Mouse (Mus musculus) CH12.LX (cell line): ENCODE data around the gene Slc22a5. TPM values are rescaled to one million over a fixed set of nuclear protein-coding genes. Genes with fewer than 3 reads are reported as not detected.
A peak's percentile ranks its signal among the peaks of the same experiment; 100 is the strongest.
"Not testable (repeated sequence)": the region's sequence is repeated elsewhere in the genome, so short reads cannot be mapped to it uniquely, and the experiment has no call there.

ENCODE experiments used
- DNase-seq: peaks from one replicate; pipeline ENCODE4 v3.0.0-alpha.2; 2013; ENCODE audit errors: extremely low read depth
- H3K27ac ChIP-seq: 2 replicates; pipeline ENCODE4 v1.5.1; 2012; ENCODE audit warnings: low read depth, mild to moderate bottlenecking, control low read depth, moderate library complexity; ENCODE audit not compliant: insufficient read depth
- H3K27me3 ChIP-seq: replicated peaks from 2 replicates; pipeline ENCODE3; 2012; ENCODE audit warnings: inconsistent platforms
- H3K36me3 ChIP-seq, 2 experiments: replicated peaks in 1 of 2; 2 replicates each; pipeline versions ENCODE3 to v1.6.1; 2012; ENCODE audit warnings: inconsistent platforms in 1 of 2, low read length in 1 of 2, mild to moderate bottlenecking in 1 of 2, mixed read lengths in 1 of 2, moderate library complexity in 1 of 2; ENCODE audit not compliant: control insufficient read depth in 1 of 2, insufficient read depth in 1 of 2
- H3K4me1 ChIP-seq, 2 experiments: 2 replicates each; pipeline ENCODE4 v1.6.1; 2012; ENCODE audit warnings: inconsistent platforms in 1 of 2, moderate library complexity in 1 of 2; ENCODE audit not compliant: insufficient read depth in 2 of 2, control insufficient read depth in 1 of 2
- H3K4me2 ChIP-seq: 2 replicates; pipeline ENCODE4 v1.6.1; 2012; ENCODE audit warnings: low read depth, mild to moderate bottlenecking, control low read depth; ENCODE audit not compliant: poor library complexity, insufficient read depth, severe bottlenecking
- H3K4me3 ChIP-seq, 3 experiments: fragments of 150-350 bp in 1 of 3; sonication (generic) in 1 of 3; replicated peaks in 1 of 3; 2 replicates each; pipeline versions ENCODE3 to v1.5.1; 2011 to 2012; ENCODE audit warnings: low read depth in 2 of 3, low read length in 2 of 3, mild to moderate bottlenecking in 2 of 3, moderate library complexity in 2 of 3, control low read depth in 1 of 3, improper control_type of control experiment in 1 of 3, inconsistent platforms in 1 of 3, mixed read lengths in 1 of 3; ENCODE audit not compliant: poor library complexity in 1 of 3
- H3K79me2 ChIP-seq: replicated peaks from 2 replicates; pipeline ENCODE4 v1.6.1; 2012; ENCODE audit warnings: mild to moderate bottlenecking, moderate library complexity; ENCODE audit not compliant: control insufficient read depth, poor library complexity, insufficient read depth, severe bottlenecking; ENCODE audit errors: extremely low read depth
- H3K9ac ChIP-seq: 2 replicates; pipeline ENCODE4 v1.6.1; 2012; ENCODE audit warnings: low read depth, mild to moderate bottlenecking, control low read depth, moderate library complexity; ENCODE audit not compliant: insufficient read depth
- H3K9me3 ChIP-seq: replicated peaks from 2 replicates; pipeline ENCODE3; 2012; ENCODE audit warnings: low read length, inconsistent platforms, mixed read lengths
- BHLHE40 ChIP-seq: IDR thresholded peaks from 2 replicates; pipeline ENCODE4 v1.6.1; 2011; ENCODE audit warnings: mild to moderate bottlenecking, low read depth, low read length, improper control_type of control experiment
- CTCF ChIP-seq, 2 experiments: IDR thresholded peaks in 1 of 2; conservative IDR thresholded peaks in 1 of 2; 2 replicates each; pipeline ENCODE4 v1.5.1; 2011 to 2012; ENCODE audit warnings: low read depth in 2 of 2, low read length in 2 of 2, improper control_type of control experiment in 1 of 2, inconsistent platforms in 1 of 2, mild to moderate bottlenecking in 1 of 2, moderate library complexity in 1 of 2
- ELF1 ChIP-seq: IDR thresholded peaks from 2 replicates; pipeline ENCODE4 v1.6.1; 2014; ENCODE audit warnings: low read depth, mild to moderate bottlenecking, inconsistent platforms, low read length, improper control_type of control experiment
- EP300 ChIP-seq: IDR thresholded peaks from 2 replicates; pipeline ENCODE4 v1.6.1; 2011; ENCODE audit warnings: low read length, improper control_type of control experiment
- ETS1 ChIP-seq: conservative IDR thresholded peaks from 2 replicates; pipeline ENCODE4 v1.6.1; 2012; ENCODE audit warnings: low read depth, mild to moderate bottlenecking, inconsistent platforms, low read length, improper control_type of control experiment, moderate library complexity
- IRF4 ChIP-seq: IDR thresholded peaks from 2 replicates; pipeline ENCODE4 v1.6.1; 2014; ENCODE audit warnings: low read depth, mild to moderate bottlenecking, inconsistent platforms, low read length, improper control_type of control experiment
- JUN ChIP-seq: IDR thresholded peaks from 2 replicates; pipeline ENCODE4 v1.6.1; 2011; ENCODE audit warnings: low read depth, mild to moderate bottlenecking, low read length, improper control_type of control experiment, moderate library complexity; ENCODE audit not compliant: insufficient read depth
- KAT2A ChIP-seq: IDR thresholded peaks from 2 replicates; pipeline ENCODE4 v1.6.1; 2012; ENCODE audit warnings: low read length, improper control_type of control experiment, inconsistent platforms; ENCODE audit not compliant: insufficient replicate concordance
- MAFK ChIP-seq: IDR thresholded peaks from 2 replicates; pipeline ENCODE4 v1.6.1; 2011; ENCODE audit warnings: low read length, improper control_type of control experiment; ENCODE audit not compliant: insufficient replicate concordance
- MAX ChIP-seq: IDR thresholded peaks from 2 replicates; pipeline ENCODE4 v1.6.1; 2011; ENCODE audit warnings: low read length, improper control_type of control experiment
- MXI1 ChIP-seq: IDR thresholded peaks from 2 replicates; pipeline ENCODE4 v1.6.1; 2011; ENCODE audit warnings: mild to moderate bottlenecking, low read depth, low read length, improper control_type of control experiment
- NELFE ChIP-seq: IDR thresholded peaks from 2 replicates; pipeline ENCODE4 v1.6.1; 2011; ENCODE audit warnings: low read depth, low read length, improper control_type of control experiment
- NRF1 ChIP-seq: IDR thresholded peaks from 2 replicates; pipeline ENCODE4 v1.6.1; 2014; ENCODE audit warnings: low read depth, mild to moderate bottlenecking, inconsistent platforms, low read length, improper control_type of control experiment, moderate library complexity
- PAX5 ChIP-seq: IDR thresholded peaks from 2 replicates; pipeline ENCODE4 v1.6.1; 2012; ENCODE audit warnings: low read length, inconsistent platforms, mixed read lengths
- POLR2A ChIP-seq: IDR thresholded peaks from 2 replicates; pipeline ENCODE4 v1.6.1; 2011; ENCODE audit warnings: low read depth, mild to moderate bottlenecking, improper control_type of control experiment, low read length
- RCOR1 ChIP-seq: conservative IDR thresholded peaks from 2 replicates; pipeline ENCODE4 v1.6.1; 2012; ENCODE audit warnings: low read depth, mild to moderate bottlenecking, inconsistent platforms, low read length, improper control_type of control experiment
- SMC3 ChIP-seq: IDR thresholded peaks from 2 replicates; pipeline ENCODE4 v1.6.1; 2011; ENCODE audit warnings: low read depth, low read length, improper control_type of control experiment
- TBP ChIP-seq: conservative IDR thresholded peaks from 2 replicates; pipeline ENCODE4 v1.6.1; 2011; ENCODE audit warnings: low read depth, low read length, improper control_type of control experiment
- TCF12 ChIP-seq: IDR thresholded peaks from 2 replicates; pipeline ENCODE4 v1.6.1; 2014; ENCODE audit warnings: low read depth, mild to moderate bottlenecking, inconsistent platforms, low read length, improper control_type of control experiment
- UBTF ChIP-seq: IDR thresholded peaks from 2 replicates; pipeline ENCODE4 v1.6.1; 2012; ENCODE audit warnings: low read depth, mild to moderate bottlenecking, inconsistent platforms, low read length, improper control_type of control experiment, moderate library complexity
- ZMIZ1 ChIP-seq: IDR thresholded peaks from 2 replicates; pipeline ENCODE4 v1.6.1; 2012; ENCODE audit warnings: low read depth, mild to moderate bottlenecking, inconsistent platforms, low read length, improper control_type of control experiment
- dilution Hi-C: fragments of 300-500 bp; cut with MboI; formaldehyde crosslinking; loops from 2 replicates; pipeline ENCODE4 v1.14.3; 2020; ENCODE audit warnings: low sequenced_read_pairs; ENCODE audit not compliant: extremely low pct_unique_long_range_greater_than_20kb, extremely low pct_ligation_motif_present
- in situ Hi-C: fragments of 300-500 bp; cut with MboI; formaldehyde crosslinking; loops from 3 replicates; pipeline ENCODE4 v1.14.3; 2019; ENCODE audit warnings: low sequenced_read_pairs, low pct_ligation_motif_present, low pct_unique_long_range_greater_than_20kb, mixed read lengths
- polyA plus RNA-seq: library from polyadenylated mRNA; unstranded; fragments of >175 nt; gene quantifications from 2 replicates; pipeline ENCODE4 v1.2.1, GENCODE M21; 2012; ENCODE audit warnings: low read depth; ENCODE audit not compliant: insufficient read length
- total RNA-seq, 2 experiments: library from RNA; depleted of rRNA; stranded (reverse); fragments of 300-350 nt in 1 of 2; fragments of >200 nt in 1 of 2; gene quantifications; 2 replicates each; pipeline ENCODE4 v1.2.3; 2012 to 2014

Gene Slc22a5
- total and polyA plus RNA-seq, 3 experiments: 5.6 to 6.7 (median 6.2) TPM

- H3K9me3 ChIP-seq, H3K27ac ChIP-seq, H3K4me2 ChIP-seq, H3K36me3 ChIP-seq, H3K27me3 ChIP-seq, H3K79me2 ChIP-seq, DNase-seq, in situ Hi-C loops, dilution Hi-C loops, H3K9ac ChIP-seq, H3K4me3 ChIP-seq: not testable (repeated sequence)
- TF ChIP-seq TBP: 0 out of 2 replicates have a peak, but pooled peaks have one; percentile 62
- peaks cover 4 to 21% of the 10 kb centered on the region in 2 experiments; a peak in 3 of 4 replicates for H3K4me1 ChIP-seq
Observed at GRCm38 (mm10) chr11:53860944-53861343, 30.5 kb downstream of the Slc22a5 start.

GRCm38 (mm10) chr11:53858761-53859580 lies 32.5 kb downstream of the Slc22a5 start, which contains the start of gene Gm12216:
TSS of gene Gm12216 (minus strand) at chr11:53859256.
- dilution Hi-C loops: not testable (repeated sequence)

GRCm38 (mm10) chr11:53858058-53858760 lies 33.3 kb downstream of the Slc22a5 start:
- H3K4me3 ChIP-seq: peak overlapping the region in 2 of 3 experiments; percentile 41 to 73
- in situ Hi-C loops: loop anchor here (10.0 kb wide), 1 partner anchor 393 kb away; no protein-coding TSS in a partner anchor

More at GRCm38 (mm10) chr11:53858761-53859580, 32.5 kb downstream of the Slc22a5 start, which contains the start of gene Gm12216:
- Histone ChIP-seq H3K4me1 (peaks cover 4 to 21% of the 10 kb centered on the region in 2 experiments; a peak in 3 of 4 replicates), H3K27ac (peak within 1 kb of the TSS; percentile 32), H3K4me3 (peak within 1 kb of the TSS; percentile 47 to 73 (median 58)), H3K4me2 (peak within 1 kb of the TSS; percentile 88), H3K9ac (peak within 1 kb of the TSS; percentile 51)
- H3K27me3 ChIP-seq, H3K79me2 ChIP-seq, H3K9me3 ChIP-seq, H3K36me3 ChIP-seq: not testable (repeated sequence)
- peak; percentile 40 for DNase-seq
- in situ Hi-C loops: loop anchor here (10.0 kb wide), 1 partner anchor 394 kb away; no protein-coding TSS in a partner anchor
- peak; percentile 68; the same call in 1 of the 2 replicates for TF ChIP-seq MAX
- TF ChIP-seq ELF1: 0 out of 2 replicates have a peak, but pooled peaks have one; percentile 8
- peak; percentile 52 for TF ChIP-seq IRF4
- TF ChIP-seq NRF1: 0 out of 2 replicates have a peak, but pooled peaks have one; percentile 25
- 0 out of 2 replicates have a peak, but pooled peaks have one; percentile 46 for TF ChIP-seq UBTF
- peak in 1 of 2 experiments; percentile 46; a peak in 2 of 4 replicates for TF ChIP-seq CTCF (conservative IDR thresholded peaks at IDR 0.05 in 1 of 2, IDR thresholded peaks at IDR 0.05 in 1 of 2; ENCODE audit: low read depth in 2 of 2, low read length in 2 of 2)
- peak; percentile 32; the same call in 1 of the 2 replicates for TF ChIP-seq ETS1
- TF ChIP-seq POLR2A: peak; percentile 47; the same call in 1 of the 2 replicates
- peak; percentile 38; the same call in 1 of the 2 replicates for TF ChIP-seq ZMIZ1
- peak; percentile 36 for TF ChIP-seq MXI1
- peak; percentile 53; the same call in 1 of the 2 replicates for TF ChIP-seq NELFE
- TF ChIP-seq BHLHE40: peak; percentile 31; the same call in 1 of the 2 replicates

More at GRCm38 (mm10) chr11:53858058-53858760, 33.3 kb downstream of the Slc22a5 start:
- no peaks in the 10 kb centered on the region for H3K79me2 ChIP-seq
- H3K36me3 ChIP-seq: no peaks in the 10 kb centered on the region
- no peaks in the 10 kb centered on the region for H3K9me3 ChIP-seq
- TF ChIP-seq SMC3 (no peak), TCF12 (no peak), RCOR1 (no peak), JUN (no peak), KAT2A (no peak), EP300 (no peak), ELF1 (no peak), PAX5 (no peak), MAFK (no peak)
- H3K4me2 ChIP-seq: peak overlapping the region; percentile 88
- H3K9ac ChIP-seq: peak overlapping the region; percentile 51
- dilution Hi-C loops: no loop called here
- H3K27ac ChIP-seq: no peak overlapping the region
- no peak for DNase-seq
- H3K4me1 ChIP-seq: peaks cover 4 to 21% of the 10 kb centered on the region in 2 experiments; a peak in 3 of 4 replicates
- H3K27me3 ChIP-seq: no peaks in the 10 kb centered on the region
